Mouse (Mus musculus) ES-E14 (cell line): ENCODE measurements around the gene Gm4302. TPM values are rescaled to one million over a fixed set of nuclear protein-coding genes. Genes with fewer than 3 reads are reported as not detected.
"Not testable (repeated sequence)": the region's sequence is repeated elsewhere in the genome, so short reads cannot be mapped to it uniquely, and the experiment has no call there.

ENCODE experiments used
- DNase-seq: peaks from one replicate; pipeline ENCODE4 v3.0.0-alpha.2; 2013; ENCODE audit warnings: low read depth, low spot score
- H3K27ac ChIP-seq: 2 replicates; pipeline ENCODE4 v1.5.1; 2012; ENCODE audit warnings: low read depth, mild to moderate bottlenecking, low read length, moderate library complexity, mixed read lengths; ENCODE audit not compliant: poor library complexity, insufficient read depth, severe bottlenecking
- H3K36me3 ChIP-seq: 2 replicates; pipeline ENCODE4 v1.6.1; 2012; ENCODE audit warnings: mild to moderate bottlenecking, low read length, moderate library complexity, mixed read lengths; ENCODE audit not compliant: control insufficient read depth, poor library complexity, insufficient read depth, severe bottlenecking
- H3K4me1 ChIP-seq, 2 experiments: fragments of 150-350 bp in 1 of 2; sonication (generic) in 1 of 2; 2 replicates each; pipeline ENCODE4 v1.6.1; 2012; ENCODE audit warnings: low read length in 2 of 2, mild to moderate bottlenecking in 1 of 2, mixed read lengths in 1 of 2; ENCODE audit not compliant: control insufficient read depth in 2 of 2, insufficient read depth in 2 of 2, poor library complexity in 1 of 2
- H3K4me3 ChIP-seq, 2 experiments: fragments of 150-350 bp in 1 of 2; sonication (generic) in 1 of 2; 2 replicates each; pipeline ENCODE4 v1.5.1; 2012; ENCODE audit warnings: low read length in 2 of 2, low read depth in 1 of 2, mild to moderate bottlenecking in 1 of 2, mixed read lengths in 1 of 2; ENCODE audit not compliant: insufficient read depth in 1 of 2, poor library complexity in 1 of 2, severe bottlenecking in 1 of 2
- H3K9ac ChIP-seq: 2 replicates; pipeline ENCODE4 v1.6.1; 2012; ENCODE audit warnings: low read depth, mild to moderate bottlenecking, low read length, mixed read lengths; ENCODE audit not compliant: poor library complexity, insufficient read depth, severe bottlenecking
- H3K9me3 ChIP-seq: fragments of 150-350 bp; sonication (generic); 2 replicates; pipeline ENCODE4 v1.6.1; 2012; ENCODE audit warnings: low read depth, mild to moderate bottlenecking, low read length; ENCODE audit not compliant: control insufficient read depth, insufficient read depth
- in situ Hi-C, 2 experiments: fragments of 600-800 bp; cut with MboI; formaldehyde crosslinking; loops; one replicate each; pipeline ENCODE4 v1.15.1; 2025; ENCODE audit warnings: low sequenced_read_pairs in 2 of 2, inconsistent platforms in 1 of 2; ENCODE audit not compliant: unreplicated experiment in 2 of 2
- total RNA-seq: library from RNA; depleted of rRNA; stranded (reverse); fragments of 300-350 nt; gene quantifications from 2 replicates; pipeline ENCODE4 v1.2.3, GENCODE M21; 2012; rRNA removed

The Gm4302 gene
- total RNA-seq, 1 experiment, result 6.1 TPM

DNA sequence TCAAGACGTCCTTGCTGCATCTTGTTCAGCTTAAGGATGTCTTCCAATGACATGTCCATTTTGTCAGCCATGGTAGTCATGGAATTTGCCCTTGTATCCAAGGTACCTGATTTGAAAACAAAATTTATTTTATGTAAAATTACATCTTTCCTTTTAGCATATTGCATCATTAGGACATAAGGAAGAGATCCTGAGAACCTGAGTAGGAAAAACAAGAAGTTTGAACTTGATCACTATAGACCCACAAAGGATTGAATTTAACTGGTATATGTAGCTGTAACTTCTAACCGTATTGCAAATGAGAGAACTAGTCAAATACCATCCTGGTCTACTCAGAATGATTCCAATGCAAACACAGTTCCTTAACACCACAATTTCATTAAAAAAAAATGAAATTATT lies 41.8 kb downstream of the Gm4302 start, which contains the start of gene Gm4312:
Gene Gm4312 (minus strand): TSS at position 101 of the 400 bp plus-strand sequence.
- H3K36me3 ChIP-seq, in situ Hi-C loops, H3K4me3 ChIP-seq, H3K27ac ChIP-seq, H3K9ac ChIP-seq, H3K4me1 ChIP-seq, DNase-seq, H3K9me3 ChIP-seq: not testable (repeated sequence)

Other genes starting within 250 kb of the Gm4302 start
- gene Gm4301, start 5.2 kb upstream of the Gm4302 start, total RNA-seq, result 2.3 and 2.4 TPM in 2 replicates
- gene Gm4303, start 5.1 kb downstream of the Gm4302 start, total RNA-seq, result 1.1 and 1.4 TPM in 2 replicates
- 1.1 and 1.4 TPM in 2 replicates for gene Gm4305, start 10.3 kb downstream of the Gm4302 start, total RNA-seq
- 1.1 and 1.4 TPM in 2 replicates for gene Gm4307, start 20.5 kb downstream of the Gm4302 start, total RNA-seq
- gene Gm4312, start 41.7 kb downstream of the Gm4302 start, total RNA-seq, result 2.3 and 2.4 TPM in 2 replicates
- gene Tmtc3, start 146.5 kb downstream of the Gm4302 start, total RNA-seq, result 57.0 and 59.4 TPM in 2 replicates
- gene Cep290, start 146.7 kb downstream of the Gm4302 start, total RNA-seq, result 8.7 and 12.5 TPM in 2 replicates
- gene 4930430F08Rik, start 249.6 kb downstream of the Gm4302 start, total RNA-seq, result 20.7 and 21.4 TPM in 2 replicates
- gene 1700017N19Rik, start 249.6 kb downstream of the Gm4302 start, total RNA-seq, result not detected in 2 replicates